Mouse (Mus musculus) B cell, adult 62 days (primary cell): ENCODE results near the gene Atf6. TPM values are rescaled to one million over a fixed set of nuclear protein-coding genes. Genes with fewer than 3 reads are reported as not detected.

Source experiments
- total RNA-seq: library from RNA; stranded (reverse); gene quantifications from 4 replicates; pipeline ENCODE4 v1.2.4, GENCODE M21; 2023

Atf6 gene
- 48.9 to 53.1 TPM (median 51.2 TPM) in 4 replicates for total RNA-seq

DNA sequence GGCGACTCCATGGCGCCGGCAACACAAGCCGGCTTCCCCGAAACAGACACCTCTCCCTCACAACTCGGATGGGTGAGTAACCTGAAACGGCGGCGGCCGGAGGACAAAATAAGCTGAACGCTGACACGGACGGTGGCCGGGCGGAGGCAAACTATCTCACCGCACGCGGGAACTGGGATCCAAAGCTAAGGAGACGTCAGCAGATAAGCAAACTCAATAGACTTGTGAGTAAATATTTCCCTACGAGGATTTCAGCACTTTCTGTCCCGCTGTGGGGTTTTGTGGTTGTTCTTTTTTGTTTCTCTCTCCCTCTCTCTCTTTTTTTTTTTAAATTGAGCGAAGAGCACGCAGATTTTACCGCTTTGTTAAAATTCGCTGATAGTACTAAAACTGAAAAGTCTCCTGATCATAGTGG is at the start of gene Atf6:
Atf6 (minus strand) TSS at position 81 of the 415 bp plus-strand sequence.

GRCm38 (mm10) chr1:170912891-170913615 is 45.5 kb upstream of the Atf6 start, which contains the start of gene Fcrlb:
TSS of gene Fcrlb (minus strand) at chr1:170912941.

GRCm38 (mm10) chr1:170884978-170885561 is 17.5 kb upstream of the Atf6 start, which contains the start of the genes Gm26620 and Dusp12:
TSS of gene Gm26620 (plus strand) at chr1:170885065.
TSS of gene Dusp12 (minus strand) at chr1:170885540.

Other genes starting within 250 kb of the Atf6 start
- gene Olfml2b, start 223.2 kb downstream of the Atf6 start, total RNA-seq, result 0.18 to 0.22 TPM in 2 of 4 replicates, not detected in the others
- 1.4 to 2.0 TPM (median 1.9 TPM) in 4 replicates for gene Gm26620, start 17.3 kb upstream of the Atf6 start, total RNA-seq
- 12.4 to 13.3 TPM (median 12.9 TPM) in 4 replicates for gene Dusp12, start 17.8 kb upstream of the Atf6 start, total RNA-seq
- 0.88 to 1.4 TPM (median 1.1 TPM) in 4 replicates for gene Fcrlb, start 45.2 kb upstream of the Atf6 start, total RNA-seq
- gene Fcrla, start 59.8 kb upstream of the Atf6 start, total RNA-seq, result 353 to 398 TPM (median 376 TPM) in 4 replicates
- 212 to 233 TPM (median 218 TPM) in 4 replicates for gene Fcgr2b, start 108.8 kb upstream of the Atf6 start, total RNA-seq
- 0.60 to 0.94 TPM (median 0.63 TPM) in 4 replicates for gene Fcgr4, start 151.1 kb upstream of the Atf6 start, total RNA-seq
- 1.5 to 3.3 TPM (median 2.1 TPM) in 4 replicates for gene Fcgr3, start 197.2 kb upstream of the Atf6 start, total RNA-seq
- gene Cfap126, start 246.1 kb upstream of the Atf6 start, total RNA-seq, result 0.78 to 3.5 TPM (median 1.8 TPM) in 4 replicates